Mouse (Mus musculus): ENCODE measurements around the gene Cstf2. TPM values are rescaled to one million over a fixed set of nuclear protein-coding genes. Genes with fewer than 3 reads are reported as not detected.

Cstf2 gene
- polyA plus RNA-seq, 1 experiment, result 39.3 TPM

DNA sequence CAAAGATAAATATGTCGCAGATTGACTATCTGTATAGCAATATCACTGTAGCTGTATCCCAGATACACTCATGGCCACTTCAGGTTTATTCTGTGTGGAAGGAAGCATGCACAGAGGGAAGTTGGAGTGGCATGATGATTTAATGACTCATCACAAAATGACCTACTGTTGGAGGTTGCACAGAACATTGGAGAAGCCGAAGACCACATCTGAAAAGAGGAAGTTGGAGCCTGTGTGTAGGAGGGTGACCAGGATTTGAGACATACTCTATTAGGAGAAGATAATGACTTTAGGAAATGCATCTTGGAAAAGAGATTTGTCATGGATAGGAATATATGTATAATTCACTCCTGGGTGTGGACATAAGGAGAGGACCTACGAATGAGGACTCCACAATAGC is 57.4 kb downstream of the Cstf2 start:
- Histone ChIP-seq H3K4me1 (ENCODE audit: control insufficient read depth, insufficient read depth, low read length) (no peaks in the 10 kb centered on the region), H3K4me3 (ENCODE audit: insufficient read depth, low read length) (no peak overlapping the region), H3K27ac (ENCODE audit: insufficient read depth, low read length) (no peak overlapping the region)
- TF ChIP-seq CTCF (IDR thresholded peaks at IDR 0.05; ENCODE audit: borderline replicate concordance, insufficient read depth, low read length) (no peak), POLR2A (IDR thresholded peaks at IDR 0.05; ENCODE audit: low read depth, low read length) (no peak)

DNA sequence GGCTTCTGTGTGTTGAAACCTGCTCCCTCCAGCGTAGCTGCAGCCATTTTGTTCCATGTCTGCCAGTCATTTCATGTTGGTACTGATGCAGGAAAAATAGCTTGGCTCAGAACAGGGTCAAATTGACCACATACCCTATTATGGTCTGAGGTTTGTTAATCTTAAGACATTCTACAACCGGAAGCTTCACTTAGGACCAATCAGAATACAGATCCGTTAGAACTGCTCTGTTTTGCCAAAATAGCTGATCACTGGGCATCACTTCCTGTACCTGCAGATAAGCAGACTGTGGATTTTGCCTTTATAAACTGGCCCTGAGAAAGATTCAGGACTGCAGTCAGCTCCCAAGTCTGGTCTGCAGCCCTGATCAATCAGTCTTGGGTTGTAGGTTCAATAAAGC is 69.6 kb downstream of the Cstf2 start:
- no peaks in the 10 kb centered on the region for H3K4me1 ChIP-seq (ENCODE audit: control insufficient read depth, insufficient read depth, low read length)
- no peak overlapping the region for H3K27ac ChIP-seq (ENCODE audit: insufficient read depth, low read length)
- TF ChIP-seq POLR2A (IDR thresholded peaks at IDR 0.05; ENCODE audit: low read depth, low read length), result no peak
- no peak for TF ChIP-seq CTCF (IDR thresholded peaks at IDR 0.05; ENCODE audit: borderline replicate concordance, insufficient read depth, low read length)
- H3K4me3 ChIP-seq (ENCODE audit: insufficient read depth, low read length), result no peak overlapping the region

DNA sequence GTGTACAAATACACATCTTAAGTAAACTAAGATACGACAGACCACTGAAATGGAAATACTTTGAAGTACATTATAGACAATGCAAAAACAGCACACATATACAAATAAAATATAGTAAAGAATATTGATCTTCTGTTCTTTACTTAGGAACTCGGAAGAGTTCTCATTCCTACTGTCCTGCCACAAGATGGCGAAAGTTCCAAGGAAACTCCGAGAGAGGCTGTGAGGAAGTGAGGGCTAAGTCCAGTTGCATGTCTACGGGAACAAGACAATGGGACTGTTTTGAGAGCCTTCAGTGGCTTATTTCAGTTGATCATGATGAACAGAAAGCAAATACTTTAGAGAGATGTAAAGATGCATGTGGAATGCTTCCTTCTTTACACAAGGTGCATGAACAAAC is 73.3 kb downstream of the Cstf2 start:
- Histone ChIP-seq H3K27ac (ENCODE audit: insufficient read depth, low read length) (no peak overlapping the region), H3K4me1 (ENCODE audit: control insufficient read depth, insufficient read depth, low read length) (no peaks in the 10 kb centered on the region), H3K4me3 (ENCODE audit: insufficient read depth, low read length) (no peak overlapping the region)
- no peak for TF ChIP-seq CTCF (IDR thresholded peaks at IDR 0.05; ENCODE audit: borderline replicate concordance, insufficient read depth, low read length)
- no peak for TF ChIP-seq POLR2A (IDR thresholded peaks at IDR 0.05; ENCODE audit: low read depth, low read length)

DNA sequence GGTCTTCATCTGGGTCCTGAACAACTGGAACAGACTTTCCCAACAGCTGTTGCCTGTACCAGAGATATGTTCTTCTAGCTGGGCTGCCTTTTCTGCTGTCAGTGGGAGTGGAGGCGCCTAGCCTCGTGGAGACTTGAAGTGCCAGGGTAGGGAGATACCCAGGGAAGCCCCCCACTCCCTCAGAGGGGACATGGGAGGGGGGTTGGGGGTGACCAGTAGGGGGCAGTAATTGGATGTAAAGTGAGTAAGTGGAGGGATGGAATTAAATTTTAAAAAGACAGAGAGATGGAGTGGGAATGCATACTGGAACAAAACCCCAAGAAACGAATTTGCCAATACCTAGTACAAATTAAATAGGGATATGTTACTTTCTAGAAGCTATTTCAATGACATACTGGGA is 74.8 kb downstream of the Cstf2 start:
- Histone ChIP-seq H3K27ac (ENCODE audit: insufficient read depth, low read length) (no peak overlapping the region), H3K4me1 (ENCODE audit: control insufficient read depth, insufficient read depth, low read length) (no peaks in the 10 kb centered on the region), H3K4me3 (ENCODE audit: insufficient read depth, low read length) (no peak overlapping the region)
- no peak for TF ChIP-seq CTCF (IDR thresholded peaks at IDR 0.05; ENCODE audit: borderline replicate concordance, insufficient read depth, low read length)
- TF ChIP-seq POLR2A (IDR thresholded peaks at IDR 0.05; ENCODE audit: low read depth, low read length), result no peak

Other genes starting within 250 kb of the Cstf2 start
- 45.8 and 105 TPM in 2 replicates for gene Tnmd, start 208.2 kb upstream of the Cstf2 start, polyA plus RNA-seq (2011; ENCODE audit: insufficient read length, low read depth, missing spikeins)
- gene Tspan6, start 160.8 kb upstream of the Cstf2 start, polyA plus RNA-seq (2011; ENCODE audit: insufficient read length, low read depth, missing spikeins), result 88.1 and 89.5 TPM in 2 replicates
- gene Srpx2, start 150.8 kb upstream of the Cstf2 start, polyA plus RNA-seq (2011; ENCODE audit: insufficient read length, low read depth, missing spikeins), result 26.2 and 28.5 TPM in 2 replicates
- 3.2 and 4.5 TPM in 2 replicates for gene Sytl4, start 77.4 kb upstream of the Cstf2 start, polyA plus RNA-seq (2011; ENCODE audit: insufficient read length, low read depth, missing spikeins)
- 0.58 and 0.90 TPM in 2 replicates for gene Xkrx, start 102.9 kb downstream of the Cstf2 start, polyA plus RNA-seq (2011; ENCODE audit: insufficient read length, low read depth, missing spikeins)
- not detected in 2 replicates for gene Arl13a, start 128.3 kb downstream of the Cstf2 start, polyA plus RNA-seq (2011; ENCODE audit: insufficient read length, low read depth, missing spikeins)
- gene Nox1, start 162.8 kb downstream of the Cstf2 start, polyA plus RNA-seq (2011; ENCODE audit: insufficient read length, low read depth, missing spikeins), result 0.37 and 0.65 TPM in 2 replicates
- 20.9 and 21.7 TPM in 2 replicates for gene Trmt2b, start 217.8 kb downstream of the Cstf2 start, polyA plus RNA-seq (2011; ENCODE audit: insufficient read length, low read depth, missing spikeins)
- gene Tmem35a, start 236.0 kb downstream of the Cstf2 start, polyA plus RNA-seq (2011; ENCODE audit: insufficient read length, low read depth, missing spikeins), result 6.8 and 10.9 TPM in 2 replicates
- 15.6 and 16.8 TPM in 2 replicates for gene Cenpi, start 248.9 kb downstream of the Cstf2 start, polyA plus RNA-seq (2011; ENCODE audit: insufficient read length, low read depth, missing spikeins)

Data from embryonic fibroblast, embryonic 13.5 days (primary cell).